Mouse (Mus musculus) lung, postnatal 0 days (tissue): Measurements from ENCODE around the gene Gm26741. TPM values are rescaled to one million over a fixed set of nuclear protein-coding genes. Genes with fewer than 3 reads are reported as not detected.

Source experiments
- ATAC-seq: fragments of 200-750 bp; cut with Nextera tagmentation; 2 replicates; pipeline ENCODE4 v1.8.0; 2017; ENCODE audit warnings: moderate library complexity
- DNase-seq: peaks from one replicate; pipeline ENCODE4 v3.0.0-alpha.2; 2016; ENCODE audit warnings: low spot score
- H3K27ac ChIP-seq: fragments of 300-500 bp; sonication (generic); 2 replicates; pipeline ENCODE4 v1.5.1; 2014; ENCODE audit warnings: antibody characterized with exemption, mild to moderate bottlenecking, low read length, mixed read lengths
- H3K27me3 ChIP-seq: fragments of 300-500 bp; sonication (generic); replicated peaks from 2 replicates; pipeline ENCODE4 v1.6.1; 2014; ENCODE audit warnings: low read length, mixed read lengths; ENCODE audit not compliant: insufficient read depth
- H3K36me3 ChIP-seq: fragments of 300-500 bp; sonication (generic); 2 replicates; pipeline ENCODE4 v1.6.1; 2014; ENCODE audit warnings: low read length, mixed read lengths; ENCODE audit not compliant: insufficient read depth
- H3K4me1 ChIP-seq: fragments of 300-500 bp; sonication (generic); 2 replicates; pipeline ENCODE4 v1.6.1; 2014; ENCODE audit warnings: antibody characterized with exemption, low read depth, low read length, mixed read lengths; ENCODE audit not compliant: insufficient read depth
- H3K4me2 ChIP-seq: fragments of 300-500 bp; sonication (generic); replicated peaks from 2 replicates; pipeline ENCODE4 v1.6.1; 2014; ENCODE audit warnings: low read depth, mild to moderate bottlenecking, low read length, moderate library complexity, mixed read lengths
- H3K4me3 ChIP-seq: fragments of 300-500 bp; sonication (generic); 2 replicates; pipeline ENCODE4 v1.5.1; 2014; ENCODE audit warnings: low read depth, low read length
- H3K9ac ChIP-seq: fragments of 300-500 bp; sonication (generic); replicated peaks from 2 replicates; pipeline ENCODE4 v1.6.1; 2014; ENCODE audit warnings: low read depth, mild to moderate bottlenecking
- H3K9me3 ChIP-seq: fragments of 300-500 bp; sonication (generic); 2 replicates; pipeline ENCODE4 v1.6.1; 2016; ENCODE audit warnings: low read length, mixed read lengths
- CTCF ChIP-seq: IDR thresholded peaks from 2 replicates; pipeline ENCODE4 v1.5.1; 2016; ENCODE audit warnings: antibody characterized with exemption, mild to moderate bottlenecking
- EP300 ChIP-seq: IDR thresholded peaks from 2 replicates; pipeline ENCODE4 v1.6.1; 2016; ENCODE audit warnings: antibody characterized with exemption, mild to moderate bottlenecking, control low read depth
- WGBS: fragments of 180-500 bp; shearing (Covaris S2); extraction: QIAGEN DNeasy Blood & Tissue Kit; methylation state at CpG from one replicate; pipeline ENCODE4 v1.1.7; 2014; 5-methylcytosine and 5-hydroxymethylcytosine counted together
- polyA plus RNA-seq: library from polyadenylated mRNA; unstranded; fragments of >200 nt; fragmentation: Nextera tagmentation; extraction: Ambion mirVana; gene quantifications from 2 replicates; pipeline ENCODE4 v1.2.1, GENCODE M21; 2015

The Gm26741 gene
- polyA plus RNA-seq, 1 experiment from 2014 or later = not detected

DNA sequence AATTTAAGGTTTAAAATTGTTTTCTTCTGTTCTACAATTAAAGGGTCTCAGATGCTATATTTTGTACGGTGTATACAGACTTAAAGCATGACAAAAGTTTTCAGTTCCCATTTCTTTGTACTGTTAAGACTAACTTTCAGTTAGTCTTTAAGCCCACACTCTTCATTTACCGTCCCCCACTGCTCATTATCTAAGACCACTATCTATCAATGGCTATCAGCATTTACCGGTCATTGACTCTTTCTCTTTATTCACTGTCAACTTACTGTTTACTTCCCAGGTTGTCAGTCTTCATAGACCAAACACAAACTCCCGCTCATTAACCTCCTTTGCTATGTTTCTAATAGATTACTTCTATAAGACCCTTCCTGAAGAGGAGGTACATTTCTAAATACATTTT lies 28.6 kb downstream of the Gm26741 start:
- WGBS = 38% methylated on average over 4 of the region's 4 CpGs
- Histone ChIP-seq H3K27ac (no peak overlapping the region), H3K9ac (no peak overlapping the region), H3K4me1 (no peaks in the 10 kb centered on the region), H3K36me3 (no peaks in the 10 kb centered on the region), H3K4me2 (no peak overlapping the region), H3K27me3 (no peaks in the 10 kb centered on the region), H3K9me3 (no peaks in the 10 kb centered on the region), H3K4me3 (no peak overlapping the region)
- ATAC-seq (no peak), DNase-seq (no peak)
- no peak for TF ChIP-seq EP300
- no peak for TF ChIP-seq CTCF

DNA sequence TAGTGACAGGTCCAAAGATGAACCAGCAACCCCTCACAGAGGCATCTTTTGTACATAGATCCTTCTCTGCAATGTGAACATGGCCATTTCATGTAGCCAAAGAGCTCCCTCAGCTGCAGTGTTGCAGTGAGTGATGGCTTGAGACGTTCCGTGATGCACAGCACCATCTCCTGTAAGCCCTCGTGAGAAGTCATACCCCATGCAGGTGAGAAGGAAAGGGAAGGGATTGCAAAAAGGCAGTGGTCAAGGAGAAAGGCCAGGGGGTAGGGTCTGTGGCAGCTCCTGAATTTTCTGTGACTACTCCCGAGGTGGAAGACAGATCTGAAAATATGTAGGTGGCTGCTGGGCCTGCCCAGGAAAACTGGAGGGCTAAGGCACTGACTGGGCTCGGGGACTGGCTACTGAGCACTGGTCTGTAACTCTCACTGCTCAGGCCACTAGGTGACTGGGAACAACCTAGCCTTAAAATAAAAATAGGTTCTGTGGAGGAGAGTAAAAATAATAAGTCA lies 30.4 kb downstream of the Gm26741 start, which contains the start of gene Nepn:
Nepn (plus strand) TSS at position 51 of the 509 bp plus-strand sequence.
- WGBS = 70% methylated on average over 5 of the region's 5 CpGs
- no peaks in the 10 kb centered on the region for H3K4me1 ChIP-seq
- H3K36me3 ChIP-seq = no peaks in the 10 kb centered on the region
- H3K9me3 ChIP-seq = no peaks in the 10 kb centered on the region
- no peaks in the 10 kb centered on the region for H3K27me3 ChIP-seq
- DNase-seq = no peak
- TF ChIP-seq CTCF (no peak), EP300 (no peak)
- H3K4me3 ChIP-seq = no peak within 1 kb of the TSS
- H3K27ac ChIP-seq = no peak within 1 kb of the TSS
- no peak within 1 kb of the TSS for H3K4me2 ChIP-seq
- H3K9ac ChIP-seq = no peak within 1 kb of the TSS
- no peak for ATAC-seq

DNA sequence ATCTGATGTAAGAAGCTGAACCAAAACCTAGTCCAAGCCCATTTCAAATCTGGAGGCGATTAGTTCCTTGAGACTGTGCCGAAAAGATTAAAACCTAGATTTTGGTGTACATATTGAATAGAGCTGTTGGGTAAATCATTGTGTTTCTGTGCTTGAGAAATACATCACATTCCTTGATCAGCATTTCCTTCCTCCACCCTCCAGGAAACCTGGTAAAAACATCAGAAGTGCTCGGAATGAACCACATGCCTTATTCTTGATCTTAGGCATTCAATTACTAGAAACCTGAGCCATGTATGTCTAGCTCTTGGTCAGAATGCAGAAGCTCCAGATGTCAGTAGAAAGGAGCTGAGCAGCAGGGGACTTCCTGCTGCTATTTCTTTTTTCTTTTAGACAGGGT lies 30.9 kb downstream of the Gm26741 start:
- no peaks in the 10 kb centered on the region for H3K27me3 ChIP-seq
- ATAC-seq (no peak), DNase-seq (no peak)
- no peaks in the 10 kb centered on the region for H3K4me1 ChIP-seq
- TF ChIP-seq CTCF (no peak), EP300 (no peak)
- H3K9ac ChIP-seq = no peak overlapping the region
- no peaks in the 10 kb centered on the region for H3K9me3 ChIP-seq
- no peaks in the 10 kb centered on the region for H3K36me3 ChIP-seq
- H3K4me2 ChIP-seq = no peak overlapping the region
- WGBS = 65% methylated on average over 3 of the region's 3 CpGs
- no peak overlapping the region for H3K27ac ChIP-seq
- no peak overlapping the region for H3K4me3 ChIP-seq

DNA sequence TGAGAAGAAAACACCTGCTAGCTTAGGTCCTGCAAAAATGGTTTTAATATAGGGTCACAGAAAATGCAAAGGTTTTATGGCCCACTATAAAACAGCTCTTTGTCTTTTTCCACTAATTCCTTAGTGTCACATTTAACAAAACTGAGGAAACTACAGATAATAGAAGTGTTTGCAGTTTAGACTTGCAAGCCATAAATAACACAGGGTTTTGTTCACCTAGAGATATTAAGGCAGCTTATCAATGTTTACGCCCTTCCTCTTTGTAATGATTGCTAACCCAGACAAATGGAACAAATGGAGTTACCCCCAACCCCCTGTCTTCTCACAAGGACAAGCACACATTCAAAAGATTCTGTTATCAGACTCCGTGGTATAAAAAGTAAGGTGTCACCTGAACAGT lies 32.6 kb downstream of the Gm26741 start:
- DNase-seq = no peak
- H3K9me3 ChIP-seq = no peaks in the 10 kb centered on the region
- no peaks in the 10 kb centered on the region for H3K36me3 ChIP-seq
- no peak overlapping the region for H3K27ac ChIP-seq
- TF ChIP-seq EP300 = no peak
- no peak for ATAC-seq
- H3K27me3 ChIP-seq = no peaks in the 10 kb centered on the region
- H3K4me1 ChIP-seq = no peaks in the 10 kb centered on the region
- no peak overlapping the region for H3K9ac ChIP-seq
- H3K4me3 ChIP-seq = no peak overlapping the region
- WGBS = 70% methylated on average over 2 of the region's 2 CpGs
- no peak overlapping the region for H3K4me2 ChIP-seq

DNA sequence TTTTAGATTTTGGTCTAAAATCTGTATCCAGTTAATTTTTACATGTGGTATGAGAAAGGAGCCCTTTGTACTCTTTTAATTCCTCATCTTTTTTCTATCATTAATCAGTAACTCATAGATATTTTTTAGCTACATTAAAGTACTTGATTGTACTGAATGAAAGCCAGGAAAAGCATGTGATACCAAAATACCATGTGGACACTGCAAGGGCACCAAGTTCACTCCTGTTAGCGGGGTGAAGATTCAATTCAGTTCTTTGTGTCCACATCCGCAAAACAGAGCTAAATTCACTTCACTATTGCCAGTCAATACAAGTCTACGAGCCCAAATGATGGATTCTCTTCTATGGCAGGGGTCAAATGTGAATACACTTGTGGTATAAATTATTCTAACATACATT lies 38.1 kb downstream of the Gm26741 start:
- Histone ChIP-seq H3K4me3 (no peak overlapping the region), H3K27me3 (no peaks in the 10 kb centered on the region), H3K36me3 (no peaks in the 10 kb centered on the region), H3K9ac (no peak overlapping the region), H3K4me2 (no peak overlapping the region), H3K9me3 (no peaks in the 10 kb centered on the region), H3K27ac (no peak overlapping the region), H3K4me1 (no peaks in the 10 kb centered on the region)
- no peak for TF ChIP-seq EP300
- no peak for TF ChIP-seq CTCF
- 81% methylated on average over 3 of the region's 3 CpGs for WGBS
- no peak for ATAC-seq
- no peak for DNase-seq

DNA sequence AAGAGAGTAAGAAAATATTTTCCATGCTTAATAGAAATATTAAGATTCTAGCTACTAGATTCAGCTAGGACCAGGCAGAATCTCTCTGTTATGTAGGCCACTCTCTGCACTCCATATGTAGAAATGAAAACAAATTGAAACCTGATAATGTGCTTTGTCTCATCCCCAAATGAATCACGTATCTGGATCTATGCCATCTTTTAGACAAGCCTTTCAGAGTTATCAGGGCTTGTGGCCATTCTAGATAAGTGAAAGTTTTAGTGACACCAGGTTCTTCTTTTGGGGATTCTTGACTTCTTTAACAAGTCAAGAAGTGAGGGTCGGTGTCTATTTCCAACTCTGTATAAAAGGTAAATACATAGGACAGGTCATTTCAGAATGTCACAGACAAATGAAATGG lies 40.1 kb downstream of the Gm26741 start:
- H3K9ac ChIP-seq = no peak overlapping the region
- no peaks in the 10 kb centered on the region for H3K36me3 ChIP-seq
- no peak for TF ChIP-seq CTCF
- TF ChIP-seq EP300 = no peak
- H3K4me2 ChIP-seq = no peak overlapping the region
- DNase-seq (no peak), ATAC-seq (no peak)
- H3K9me3 ChIP-seq = no peaks in the 10 kb centered on the region
- no peaks in the 10 kb centered on the region for H3K4me1 ChIP-seq
- H3K27ac ChIP-seq = no peak overlapping the region
- H3K27me3 ChIP-seq = no peaks in the 10 kb centered on the region
- WGBS = 73% methylated on average over 2 of the region's 2 CpGs
- H3K4me3 ChIP-seq = no peak overlapping the region

DNA sequence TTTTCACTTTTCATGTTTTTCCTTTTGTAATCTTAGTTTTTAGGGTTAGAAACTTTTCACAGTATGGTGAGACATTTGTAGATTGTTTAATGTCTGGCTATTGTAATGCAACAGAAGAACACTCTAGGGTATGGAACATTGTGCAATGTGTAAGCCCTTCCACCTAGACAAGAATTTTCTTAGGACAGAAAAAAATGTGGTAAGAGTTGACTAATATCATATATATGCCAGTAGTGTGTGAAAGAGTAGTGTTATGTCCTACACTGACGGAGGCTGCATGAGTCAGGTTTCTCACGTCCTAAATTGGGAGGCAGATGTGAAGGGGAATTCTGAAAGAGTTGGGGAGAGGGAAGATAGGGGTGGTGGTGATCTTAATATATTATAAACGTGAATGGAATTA lies 41.2 kb downstream of the Gm26741 start:
- no peaks in the 10 kb centered on the region for H3K4me1 ChIP-seq
- DNase-seq = no peak
- no peak overlapping the region for H3K4me3 ChIP-seq
- no peak for ATAC-seq
- H3K27ac ChIP-seq = no peak overlapping the region
- WGBS = 48% methylated on average over 3 of the region's 3 CpGs
- no peaks in the 10 kb centered on the region for H3K9me3 ChIP-seq
- no peak for TF ChIP-seq CTCF
- no peak for TF ChIP-seq EP300
- H3K9ac ChIP-seq = no peak overlapping the region
- H3K36me3 ChIP-seq = no peaks in the 10 kb centered on the region
- no peaks in the 10 kb centered on the region for H3K27me3 ChIP-seq
- H3K4me2 ChIP-seq = no peak overlapping the region
